Mouse (Mus musculus) lung, embryonic 15.5 days (tissue): ENCODE data around the gene Spryd3. TPM values are rescaled to one million over a fixed set of nuclear protein-coding genes. Genes with fewer than 3 reads are reported as not detected.

Experiments
- ATAC-seq: fragments of 200-750 bp; cut with Nextera tagmentation; 2 replicates; pipeline ENCODE4 v1.8.0; 2017; ENCODE audit warnings: moderate number of reproducible peaks, borderline replicate concordance; ENCODE audit not compliant: low FRiP score, low TSS enrichment; ENCODE audit errors: extremely low read depth
- H3K27ac ChIP-seq: fragments of 300-500 bp; sonication (generic); 2 replicates; pipeline ENCODE4 v1.5.1; 2015; ENCODE audit warnings: moderate library complexity, mild to moderate bottlenecking, inconsistent platforms
- H3K27me3 ChIP-seq: fragments of 300-500 bp; sonication (generic); 2 replicates; pipeline ENCODE4 v1.6.1; 2015; ENCODE audit warnings: inconsistent platforms
- H3K36me3 ChIP-seq: fragments of 300-500 bp; sonication (generic); 2 replicates; pipeline ENCODE4 v1.6.1; 2015; ENCODE audit warnings: inconsistent platforms
- H3K4me1 ChIP-seq: fragments of 300-500 bp; sonication (generic); 2 replicates; pipeline ENCODE4 v1.6.1; 2015; ENCODE audit warnings: inconsistent platforms
- H3K4me2 ChIP-seq: fragments of 300-500 bp; sonication (generic); 2 replicates; pipeline ENCODE4 v1.6.1; 2015; ENCODE audit warnings: inconsistent platforms, mild to moderate bottlenecking, moderate library complexity
- H3K4me3 ChIP-seq: fragments of 300-500 bp; sonication (generic); 2 replicates; pipeline ENCODE4 v1.5.1; 2015; ENCODE audit warnings: mild to moderate bottlenecking, inconsistent platforms
- H3K9ac ChIP-seq: fragments of 300-500 bp; sonication (generic); 2 replicates; pipeline ENCODE4 v1.6.1; 2015; ENCODE audit warnings: inconsistent platforms
- H3K9me3 ChIP-seq: fragments of 300-500 bp; sonication (generic); 2 replicates; pipeline ENCODE4 v1.6.1; 2016; ENCODE audit warnings: inconsistent platforms
- WGBS: fragments of 180-500 bp; shearing (Covaris S2); methylation state at CpG from one replicate; pipeline ENCODE4 v1.1.7; 2015; 5-methylcytosine and 5-hydroxymethylcytosine counted together
- polyA plus RNA-seq: library from polyadenylated mRNA; unstranded; fragments of >200 nt; fragmentation: Nextera tagmentation; extraction: Ambion mirVana; gene quantifications from 2 replicates; pipeline ENCODE4 v1.2.1, GENCODE M21; 2015

The Spryd3 gene
- polyA plus RNA-seq, 1 experiment from 2014 or later = 20.5 TPM

DNA sequence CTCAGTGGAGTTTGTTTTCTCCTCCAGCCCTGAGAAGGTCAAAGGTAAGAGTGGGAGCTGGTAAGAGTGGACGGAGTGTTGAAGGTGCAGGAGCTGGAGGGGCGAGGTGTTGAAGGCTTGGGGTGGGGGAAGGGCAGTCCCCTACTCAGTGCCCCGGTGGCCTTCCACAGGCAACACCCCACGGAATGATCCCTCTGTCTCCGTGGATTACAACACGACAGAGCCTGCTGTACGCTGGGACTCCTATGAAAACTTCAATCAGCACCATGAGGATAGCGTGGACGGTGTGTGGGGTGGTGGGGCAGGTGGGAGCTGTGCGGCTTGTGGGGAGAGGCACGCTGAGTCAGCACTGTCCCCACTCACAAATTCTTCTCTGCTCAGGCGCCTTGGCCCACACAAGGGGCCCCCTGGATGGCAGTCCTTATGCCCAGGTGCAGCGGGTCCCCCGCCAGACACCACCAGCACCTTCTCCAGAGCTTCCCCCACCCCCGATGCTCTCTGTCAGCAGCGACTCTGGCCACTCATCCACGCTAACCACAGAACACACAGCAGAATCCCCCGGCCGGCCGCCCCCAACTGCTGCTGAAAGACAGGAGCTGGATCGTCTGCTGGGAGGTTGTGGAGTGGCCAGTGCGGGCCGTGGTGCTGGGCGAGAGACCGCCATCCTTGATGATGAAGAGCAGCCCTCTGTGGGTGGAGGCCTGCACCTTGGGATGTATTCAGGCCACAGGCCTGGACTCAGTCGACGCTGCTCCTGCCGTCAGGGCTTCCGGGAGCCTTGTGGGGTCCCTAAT is 25.1 kb downstream of the Spryd3 start:
- H3K4me2 ChIP-seq = no peak overlapping the region
- H3K4me1 ChIP-seq = peaks cover 40% of the 10 kb centered on the region
- H3K9ac ChIP-seq = no peak overlapping the region
- H3K27me3 ChIP-seq = no peaks in the 10 kb centered on the region
- H3K27ac ChIP-seq = no peak overlapping the region
- no peak for ATAC-seq
- peaks cover 98% of the 10 kb centered on the region for H3K36me3 ChIP-seq
- no peaks in the 10 kb centered on the region for H3K9me3 ChIP-seq
- 75% methylated on average over 29 of the region's 29 CpGs for WGBS
- H3K4me3 ChIP-seq = no peak overlapping the region

GRCm38 (mm10) chr15:102110271-102110670 is 25.8 kb downstream of the Spryd3 start:
- Histone ChIP-seq H3K9me3 (no peaks in the 10 kb centered on the region), H3K4me3 (no peak overlapping the region), H3K4me2 (no peak overlapping the region), H3K27ac (no peak overlapping the region), H3K27me3 (no peaks in the 10 kb centered on the region), H3K9ac (no peak overlapping the region), H3K4me1 (peaks cover 41% of the 10 kb centered on the region), H3K36me3 (peaks cover 93% of the 10 kb centered on the region)
- ATAC-seq = no peak
- 94% methylated on average over 7 of the region's 7 CpGs for WGBS

DNA sequence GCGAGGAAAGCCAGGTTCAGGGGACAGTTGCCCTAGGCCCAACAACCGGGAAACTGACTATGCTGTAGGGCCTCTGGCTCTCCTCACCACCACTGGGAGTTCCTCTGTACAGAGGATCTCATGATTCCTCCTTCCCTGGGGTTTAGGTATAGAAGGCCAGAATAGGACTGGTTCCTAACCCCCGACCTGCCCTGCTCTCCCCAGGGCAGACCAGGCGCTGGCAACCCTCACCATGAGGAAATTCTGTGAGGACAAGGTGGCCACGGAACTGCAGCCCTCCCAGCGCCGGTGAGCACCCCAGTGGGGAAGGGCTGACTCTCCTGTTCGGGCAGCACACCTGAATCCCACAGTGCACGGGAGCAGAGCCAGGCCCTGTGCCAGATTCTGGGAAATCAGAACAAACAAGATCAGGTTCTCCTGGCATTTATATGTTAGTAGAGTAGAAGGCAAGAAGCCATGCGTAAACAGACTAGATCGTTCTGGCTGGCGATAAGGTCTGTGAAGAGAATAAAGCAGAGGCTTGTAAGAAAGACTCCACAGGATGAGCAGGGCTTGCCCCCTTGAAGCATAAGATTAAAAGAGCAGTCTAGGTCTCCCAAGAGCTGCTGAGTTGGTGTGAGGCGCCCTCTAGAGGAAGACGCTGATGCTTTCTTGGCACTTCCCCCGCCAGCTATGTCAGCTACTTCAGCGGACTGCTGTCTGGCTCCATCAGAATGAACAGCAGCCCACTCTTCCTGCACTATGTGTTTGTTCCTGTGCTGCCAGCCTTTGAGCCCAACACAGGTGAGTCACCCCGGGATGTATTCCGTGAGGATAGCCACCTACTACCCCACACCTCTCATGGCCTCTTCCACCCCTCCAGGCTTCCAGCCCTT is 27.1 kb downstream of the Spryd3 start:
- Histone ChIP-seq H3K4me1 (peaks cover 55% of the 10 kb centered on the region), H3K27me3 (no peaks in the 10 kb centered on the region), H3K4me3 (no peak overlapping the region), H3K4me2 (no peak overlapping the region), H3K27ac (peak overlapping the region; percentile 43), H3K9ac (no peak overlapping the region), H3K36me3 (peaks cover 82% of the 10 kb centered on the region), H3K9me3 (no peaks in the 10 kb centered on the region)
- WGBS = 49% methylated on average over 18 of the region's 18 CpGs
- ATAC-seq = no peak

DNA sequence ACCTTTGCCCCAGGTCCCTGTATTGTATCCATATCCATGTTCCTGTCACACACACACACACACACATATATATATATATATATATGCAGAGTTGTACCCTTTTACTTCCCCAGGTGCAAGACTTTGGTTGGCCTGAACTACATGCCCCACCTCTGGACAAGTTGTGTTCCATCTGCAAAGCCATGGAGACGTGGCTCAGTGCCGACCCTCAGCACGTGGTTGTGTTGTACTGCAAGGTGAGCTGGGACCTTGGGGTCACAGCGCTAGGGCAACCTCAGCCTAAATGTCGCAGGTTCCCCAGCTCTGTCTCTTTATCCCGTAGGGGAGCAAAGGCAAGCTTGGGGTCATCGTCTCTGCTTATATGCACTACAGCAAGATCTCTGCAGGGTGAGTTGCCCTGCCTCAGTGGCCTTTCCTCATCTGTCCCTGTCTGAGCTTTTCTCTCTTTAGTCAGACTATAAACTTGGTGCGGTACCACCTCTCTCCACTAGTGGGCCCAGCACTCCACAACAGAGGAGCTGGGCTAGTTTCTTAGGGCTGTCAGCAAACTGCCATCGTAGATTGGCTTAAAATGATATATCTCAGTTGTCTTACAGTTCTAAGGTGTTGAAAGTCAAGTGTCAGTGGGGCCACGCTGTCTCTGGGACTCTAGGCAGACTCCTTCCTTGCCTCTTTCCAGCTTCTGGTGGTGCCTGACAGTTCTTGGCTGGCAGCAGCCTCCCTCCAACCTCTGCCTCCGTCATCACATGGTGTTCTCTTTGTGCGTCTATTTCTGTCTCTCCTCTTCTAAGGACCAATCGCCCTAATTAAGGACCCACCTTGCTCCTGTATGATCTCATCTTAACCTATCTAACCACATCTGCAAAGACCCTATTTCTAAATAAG is 28.1 kb downstream of the Spryd3 start:
- H3K27ac ChIP-seq = 0 out of 2 replicates have a peak overlapping the region, but pooled peaks have one; percentile 43
- H3K9ac ChIP-seq = no peak overlapping the region
- 44% methylated on average over 13 of the region's 13 CpGs for WGBS
- no peaks in the 10 kb centered on the region for H3K27me3 ChIP-seq
- peaks cover 72% of the 10 kb centered on the region for H3K36me3 ChIP-seq
- no peak overlapping the region for H3K4me2 ChIP-seq
- no peak overlapping the region for H3K4me3 ChIP-seq
- H3K4me1 ChIP-seq = peaks cover 63% of the 10 kb centered on the region
- no peaks in the 10 kb centered on the region for H3K9me3 ChIP-seq
- ATAC-seq = no peak

DNA sequence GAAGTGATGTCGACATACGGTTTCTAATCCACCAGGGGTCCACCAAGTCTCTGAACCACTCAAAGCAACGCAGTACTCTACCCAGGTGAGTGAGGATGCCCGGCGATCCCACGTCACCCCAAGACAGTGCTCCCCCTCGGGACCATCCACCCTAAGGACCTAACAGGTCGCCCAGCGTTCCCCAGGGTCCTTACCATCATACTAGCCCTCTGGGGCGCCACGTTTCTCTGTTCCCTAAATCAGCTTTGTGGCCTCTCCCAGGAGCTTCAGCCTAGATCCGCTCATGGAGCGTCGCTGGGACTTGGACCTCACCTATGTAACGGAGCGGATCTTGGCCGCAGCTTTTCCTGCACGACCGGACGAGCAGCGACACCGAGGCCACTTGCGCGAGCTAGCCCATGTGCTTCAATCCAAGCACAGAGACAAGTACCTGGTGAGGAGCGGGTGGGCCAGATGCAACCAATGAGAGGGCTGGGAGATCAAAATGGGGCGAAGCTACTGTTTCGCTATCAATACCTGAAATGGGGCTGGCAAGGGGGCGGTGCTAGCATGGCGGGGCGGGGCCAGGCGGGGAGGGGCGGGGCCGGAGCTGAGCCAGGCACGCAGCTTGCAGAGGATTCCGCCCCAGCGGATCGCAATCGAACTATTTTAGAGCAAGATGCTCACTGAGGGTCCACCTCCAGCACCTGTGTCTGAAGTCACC is 29.1 kb downstream of the Spryd3 start:
- ATAC-seq = no peak
- no peak overlapping the region for H3K9ac ChIP-seq
- no peaks in the 10 kb centered on the region for H3K27me3 ChIP-seq
- 36% methylated on average over 38 of the region's 38 CpGs for WGBS
- H3K27ac ChIP-seq = no peak overlapping the region; the same call in 1 of the 2 replicates
- peaks cover 74% of the 10 kb centered on the region for H3K4me1 ChIP-seq
- peak overlapping the region; percentile 22 for H3K4me3 ChIP-seq
- H3K4me2 ChIP-seq = peak overlapping the region; percentile 83
- peaks cover 62% of the 10 kb centered on the region for H3K36me3 ChIP-seq
- H3K9me3 ChIP-seq = no peaks in the 10 kb centered on the region

DNA sequence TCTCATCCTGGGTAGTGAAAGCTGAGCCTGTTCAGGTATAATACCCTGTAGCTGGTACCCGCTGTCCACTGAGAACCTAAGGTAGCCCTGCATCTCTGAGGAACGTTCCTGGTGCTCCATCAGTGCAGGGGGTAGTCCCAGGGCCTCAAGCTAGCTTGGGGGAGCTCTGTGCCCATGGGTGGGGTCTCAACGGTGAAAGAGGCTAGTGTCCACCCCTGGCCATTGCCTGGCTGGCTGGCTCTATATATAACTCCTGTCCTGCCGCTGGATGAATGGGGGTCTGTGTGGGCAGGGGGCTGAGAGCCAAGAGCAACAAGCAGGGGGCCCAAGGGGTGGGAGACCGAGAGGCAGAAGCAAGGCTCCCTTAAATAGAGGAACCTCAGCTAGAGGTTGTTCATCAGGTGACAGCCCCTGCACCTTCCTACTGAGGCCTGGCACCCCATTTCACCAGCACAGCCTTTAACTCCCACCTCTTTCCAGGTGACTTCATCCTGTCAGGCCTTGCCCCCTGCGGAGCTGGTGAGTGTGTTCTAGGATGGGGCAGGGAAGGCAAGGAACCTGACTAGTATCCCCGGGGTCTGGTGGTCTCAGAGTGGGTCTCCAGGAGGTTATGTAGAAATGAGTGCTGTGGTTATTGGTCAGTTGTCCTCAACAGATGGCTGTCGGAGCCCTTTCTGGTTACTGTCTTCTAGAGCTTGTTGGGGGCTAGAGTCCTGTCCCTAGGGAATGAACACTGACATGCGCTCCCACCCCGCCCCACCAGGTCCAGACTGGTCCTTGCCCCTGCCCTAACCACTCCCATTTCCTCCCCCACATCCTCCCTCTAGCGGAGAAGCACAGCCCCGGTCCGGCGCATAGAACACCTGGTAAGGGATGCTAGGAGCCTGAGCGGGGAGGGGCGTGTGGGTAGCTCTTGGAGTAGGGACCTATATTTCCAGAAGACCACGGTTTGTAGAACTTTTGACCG is 30.0 kb downstream of the Spryd3 start:
- peak overlapping the region; percentile 22; the same call in 1 of the 2 replicates for H3K27ac ChIP-seq
- no peak for ATAC-seq
- H3K4me3 ChIP-seq = 0 out of 2 replicates have a peak overlapping the region, but pooled peaks have one; percentile 3
- H3K4me1 ChIP-seq = peaks cover 82% of the 10 kb centered on the region
- H3K4me2 ChIP-seq = peak overlapping the region; percentile 83
- no peaks in the 10 kb centered on the region for H3K9me3 ChIP-seq
- H3K9ac ChIP-seq = no peak overlapping the region
- WGBS = 35% methylated on average over 18 of the region's 18 CpGs
- H3K27me3 ChIP-seq = no peaks in the 10 kb centered on the region
- peaks cover 53% of the 10 kb centered on the region for H3K36me3 ChIP-seq

DNA sequence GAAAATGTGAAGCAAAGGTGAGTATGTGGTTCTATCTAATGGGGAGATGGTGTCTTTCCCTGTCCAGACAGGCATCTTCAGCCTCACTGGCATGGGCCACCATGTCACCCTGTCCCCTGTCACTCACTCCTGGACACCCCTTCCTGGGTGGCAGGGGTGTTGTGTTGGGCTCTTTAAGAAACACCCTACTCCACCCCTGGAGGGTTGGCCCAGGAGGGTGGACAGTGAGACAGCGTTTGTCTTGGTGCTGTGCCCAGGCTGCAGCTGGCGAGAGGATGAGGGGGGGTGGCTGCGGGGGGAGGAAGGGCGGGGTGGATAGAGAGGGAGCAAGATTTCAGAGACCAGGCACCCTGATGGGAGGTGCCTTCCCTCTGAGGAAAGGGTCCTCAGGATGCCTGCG is 30.7 kb downstream of the Spryd3 start:
- Histone ChIP-seq H3K9me3 (no peaks in the 10 kb centered on the region), H3K4me1 (peaks cover 88% of the 10 kb centered on the region), H3K4me3 (0 out of 2 replicates have a peak overlapping the region, but pooled peaks have one; percentile 3), H3K36me3 (peaks cover 46% of the 10 kb centered on the region), H3K27me3 (no peaks in the 10 kb centered on the region), H3K9ac (no peak overlapping the region), H3K4me2 (peak overlapping the region; percentile 83), H3K27ac (peak overlapping the region; percentile 98)
- 14% methylated on average over 5 of the region's 5 CpGs for WGBS
- ATAC-seq = no peak

DNA sequence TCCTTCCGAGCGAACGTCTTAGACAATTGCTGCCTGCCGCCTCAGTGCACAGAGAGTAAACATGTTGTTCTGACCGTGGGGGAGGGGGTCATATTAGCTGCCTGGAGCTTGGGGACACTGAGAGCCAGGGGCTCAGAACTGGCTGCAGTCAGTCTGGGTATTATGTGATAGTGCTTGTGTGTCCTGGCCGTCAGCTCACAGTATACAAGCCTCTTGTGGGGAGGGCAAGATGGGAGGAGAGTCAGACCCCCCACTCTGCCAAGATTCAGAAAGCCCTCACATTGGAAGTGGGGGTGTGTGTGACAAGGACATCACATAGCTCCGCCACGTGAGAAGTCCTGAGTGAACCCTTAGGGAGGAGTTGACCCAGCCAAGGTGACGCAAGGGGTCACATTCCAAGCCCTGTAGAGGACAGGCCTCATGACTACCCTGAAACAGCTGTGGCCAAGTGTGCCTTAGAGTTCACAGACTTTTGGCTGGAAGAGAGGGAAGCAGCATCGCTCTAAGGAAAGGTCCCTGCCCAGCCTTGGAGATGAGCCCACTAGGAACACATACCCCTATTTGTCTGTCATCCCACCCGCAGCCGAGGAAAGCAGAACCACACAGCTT is 32.0 kb downstream of the Spryd3 start:
- peaks cover 92% of the 10 kb centered on the region for H3K4me1 ChIP-seq
- peak overlapping the region; percentile 83 for H3K4me2 ChIP-seq
- peak overlapping the region; percentile 62 for H3K9ac ChIP-seq
- H3K9me3 ChIP-seq = no peaks in the 10 kb centered on the region
- peak overlapping the region; percentile 54 for H3K4me3 ChIP-seq
- 7% methylated on average over 12 of the region's 12 CpGs for WGBS
- peaks cover 33% of the 10 kb centered on the region for H3K36me3 ChIP-seq
- peak overlapping the region; percentile 98 for H3K27ac ChIP-seq
- ATAC-seq = peak; percentile 56
- no peaks in the 10 kb centered on the region for H3K27me3 ChIP-seq

- peaks cover 92% of the 10 kb centered on the region for H3K4me1 ChIP-seq
- peak; percentile 16; the same call in 1 of the 2 replicates for ATAC-seq
Observed at GRCm38 (mm10) chr15:102103371-102103946, 32.6 kb downstream of the Spryd3 start.

More at GRCm38 (mm10) chr15:102103371-102103946, 32.6 kb downstream of the Spryd3 start:
- WGBS = 3% methylated on average over 14 of the region's 14 CpGs
- Histone ChIP-seq H3K27me3 (no peaks in the 10 kb centered on the region), H3K36me3 (peaks cover 27% of the 10 kb centered on the region), H3K9me3 (no peaks in the 10 kb centered on the region), H3K4me2 (peak overlapping the region; percentile 83), H3K4me3 (peak overlapping the region; percentile 54), H3K27ac (peak overlapping the region; percentile 98), H3K9ac (peak overlapping the region; percentile 62)
